Mouse (Mus musculus) brain, embryonic 14.5 days (tissue): ENCODE data around the gene B3gnt4.

Experiments used
- CTCF ChIP-seq: fragments of 200-500 bp; IDR thresholded peaks from 2 replicates; pipeline ENCODE4 v1.5.1; 2012; ENCODE audit warnings: inconsistent platforms, mild to moderate bottlenecking, moderate library complexity, borderline replicate concordance; ENCODE audit not compliant: insufficient read depth, insufficient read length; ENCODE audit errors: extremely low read depth
- POLR2A ChIP-seq: fragments of 200-500 bp; IDR thresholded peaks from 2 replicates; pipeline ENCODE4 v1.6.1; 2012; ENCODE audit warnings: mild to moderate bottlenecking, inconsistent platforms, borderline replicate concordance; ENCODE audit not compliant: poor library complexity, insufficient read depth, insufficient read length, severe bottlenecking; ENCODE audit errors: extremely low read depth

DNA sequence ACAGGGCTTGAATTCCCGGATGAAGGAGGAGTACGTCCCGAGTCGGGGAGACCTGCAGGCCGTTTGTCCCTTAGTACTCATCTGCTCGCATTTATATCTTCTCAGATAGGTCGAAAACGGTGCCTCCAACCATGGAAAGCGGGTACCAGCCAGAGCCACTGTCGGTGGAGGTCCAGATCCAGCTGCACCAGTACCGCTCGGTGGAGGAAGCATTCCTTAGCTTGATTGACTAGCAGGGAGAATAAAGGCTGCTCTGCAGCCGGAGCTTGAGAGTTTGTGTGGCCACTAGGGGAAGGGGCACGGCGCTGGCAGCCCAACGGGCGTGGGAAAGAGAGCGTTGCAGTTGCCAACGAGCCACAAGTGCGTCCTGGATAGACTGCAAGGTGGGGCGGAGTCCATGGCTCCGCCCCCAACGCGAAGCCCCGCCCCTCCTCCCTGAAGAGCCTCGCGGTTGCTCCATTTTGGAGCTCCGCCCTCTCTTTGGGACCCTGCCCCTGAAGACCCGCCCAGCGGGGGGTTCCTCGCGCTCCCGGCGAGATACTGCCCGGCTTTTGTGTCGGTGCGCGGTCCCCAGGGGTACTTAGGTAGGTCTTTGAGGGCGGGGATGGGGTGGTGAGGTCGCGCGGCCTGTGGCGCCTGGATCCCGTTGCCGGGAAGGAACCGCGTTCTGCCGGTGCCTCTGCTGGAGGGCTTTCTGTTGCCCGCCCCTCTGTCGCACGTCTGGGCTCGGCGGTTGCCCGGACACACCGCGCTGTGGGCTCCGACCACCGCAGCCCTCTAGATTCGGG is 2.1 kb upstream of the B3gnt4 start:
- TF ChIP-seq CTCF (peak; percentile 54), POLR2A (peak; percentile 44; the same call in 1 of the 2 replicates)
